Mouse (Mus musculus) CD8-positive naive resting alpha-beta T cell, adult 57 days (primary cell): ENCODE data around the gene Dnajc30. TPM values are rescaled to one million over a fixed set of nuclear protein-coding genes. Genes with fewer than 3 reads are reported as not detected.

ENCODE experiments used
- total RNA-seq: library from RNA; stranded (reverse); gene quantifications from one replicate; pipeline ENCODE4 v1.2.4, GENCODE M21; 2023

Gene Dnajc30
- total RNA-seq, result 18.1 TPM

GRCm38 (mm10) chr5:135063629-135064381 is at the start of gene Dnajc30:
Dnajc30 (plus strand) TSS chr5:135064202.

DNA sequence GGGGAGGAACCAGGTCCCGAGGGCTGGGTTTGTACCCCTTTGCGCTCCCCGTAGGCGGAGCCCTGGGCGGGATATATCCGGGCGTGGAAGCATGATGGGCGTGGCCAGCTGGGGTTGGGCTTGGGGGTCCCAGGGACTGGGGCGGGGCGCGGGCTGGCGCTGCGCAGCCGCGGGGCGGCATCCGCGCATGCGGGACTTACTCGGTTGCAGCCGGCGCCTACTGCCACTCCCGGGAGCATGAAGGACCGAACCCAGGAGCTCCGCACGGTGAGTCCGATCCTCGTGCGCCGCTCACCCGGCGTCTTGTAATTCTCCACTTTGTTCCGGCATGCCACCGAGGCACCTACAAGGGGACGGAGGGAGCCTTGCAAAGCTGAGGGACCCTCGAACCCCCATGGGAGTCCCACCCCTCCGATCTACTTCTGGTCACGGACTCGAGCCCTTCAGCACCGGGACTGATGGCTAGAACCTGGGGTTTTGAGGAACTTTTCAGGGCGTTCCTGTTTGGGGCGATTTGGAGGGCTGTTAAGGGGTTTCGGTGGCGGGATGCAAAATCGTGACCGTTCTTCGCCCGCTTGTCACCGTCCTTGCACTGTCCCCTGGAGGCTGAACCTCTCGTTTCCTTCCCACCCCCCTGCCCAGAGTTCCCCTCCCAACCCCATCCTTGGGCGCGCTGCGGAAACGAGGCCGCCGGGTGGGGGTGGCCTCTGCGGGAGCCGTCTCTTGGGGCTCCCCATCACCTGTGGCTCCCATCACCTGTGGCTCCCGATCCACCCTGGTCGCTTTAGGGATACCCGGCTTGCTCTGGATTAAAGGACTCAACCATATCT is 40.4 kb upstream of the Dnajc30 start, which contains the start of gene Stx1a:
Stx1a (plus strand) TSS at position 139 of the 830 bp plus-strand sequence.

DNA sequence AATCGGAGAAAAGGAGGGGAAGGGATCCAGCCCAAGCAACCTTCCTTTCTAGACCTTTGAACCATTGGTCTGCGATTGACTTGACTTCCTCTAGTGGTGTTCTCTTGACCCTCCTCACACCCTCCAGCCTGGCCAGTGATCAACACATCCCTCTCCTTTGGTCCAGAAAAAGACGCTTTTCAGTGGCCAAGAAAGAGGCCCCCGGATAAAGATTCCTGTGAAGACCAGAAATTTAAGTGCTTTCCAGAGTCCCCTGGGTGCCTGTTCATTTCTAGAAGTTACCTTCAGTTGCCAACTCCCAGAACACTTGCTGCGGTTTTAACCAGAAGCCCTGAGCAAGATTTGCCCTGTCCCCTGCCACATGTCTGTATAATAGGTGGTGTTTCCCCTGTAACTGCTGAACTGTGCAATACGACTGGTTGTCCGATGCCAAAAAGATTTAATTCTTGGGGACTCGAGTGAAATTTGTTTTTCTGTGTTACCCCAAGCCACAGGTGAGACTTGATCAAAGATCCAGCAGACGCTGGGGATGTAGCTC is 976 bp downstream of the Dnajc30 start, which contains the start of gene Bud23:
Bud23 (minus strand) TSS at position 51 of the 538 bp plus-strand sequence.

DNA sequence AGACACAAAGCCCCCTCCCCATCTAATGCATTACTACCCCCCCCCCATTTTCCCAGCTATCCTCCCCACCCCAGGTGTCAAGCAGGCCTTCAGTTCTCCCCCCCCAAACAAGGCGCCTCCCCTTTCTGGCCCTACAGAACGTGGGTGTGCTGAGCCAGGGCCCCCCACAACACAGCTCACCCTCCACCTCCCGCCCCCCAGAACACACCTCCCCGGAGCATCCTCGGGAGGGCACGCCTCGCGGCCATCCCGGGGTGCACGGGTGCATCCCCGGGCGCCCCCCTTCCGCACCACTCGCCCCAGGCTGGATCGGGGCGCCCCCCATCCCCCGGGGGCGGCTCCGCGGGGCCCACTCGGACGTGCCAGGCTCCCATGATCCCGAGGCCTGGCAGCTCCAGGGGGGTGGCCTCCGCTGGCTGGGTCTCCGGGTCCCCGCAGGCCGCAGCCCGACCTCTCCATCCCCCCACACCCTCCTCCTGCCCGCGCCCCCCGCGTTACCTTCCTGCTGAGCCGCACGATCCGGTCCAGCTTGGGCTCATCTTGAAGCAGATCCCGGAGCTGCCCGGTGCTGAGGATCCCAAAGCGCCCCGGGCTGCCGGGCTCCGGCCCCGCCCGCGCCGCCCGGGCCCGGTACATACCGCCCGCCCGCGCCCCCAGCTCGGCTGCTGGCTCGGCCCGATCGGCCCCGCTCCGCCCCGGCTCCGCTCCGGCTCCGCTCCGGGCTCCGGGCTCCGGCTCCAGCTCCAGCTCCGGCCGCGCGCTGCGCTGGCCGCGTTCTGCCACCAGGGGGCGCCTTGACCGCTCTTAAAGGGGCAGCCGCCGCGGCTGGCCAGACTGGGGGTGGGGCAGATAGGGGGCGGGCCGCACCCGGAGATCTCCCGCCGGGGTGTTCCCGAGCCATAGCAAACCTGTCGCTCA is 13.8 kb downstream of the Dnajc30 start, which contains the start of gene Vps37d:
Vps37d (minus strand) TSS at position 703 of the 918 bp plus-strand sequence.

GRCm38 (mm10) chr5:135089653-135090052 is 25.7 kb downstream of the Dnajc30 start, which contains the start of gene Mlxipl:
Mlxipl (plus strand) TSS chr5:135089890.

Other genes starting within 250 kb of the Dnajc30 start
- not detected for gene Tmem270, start 157.5 kb upstream of the Dnajc30 start, total RNA-seq
- not detected for gene Cldn13, start 148.7 kb upstream of the Dnajc30 start, total RNA-seq
- gene Mettl27, start 131.8 kb upstream of the Dnajc30 start, total RNA-seq, result 15.5 TPM
- not detected for gene Cldn4, start 117.3 kb upstream of the Dnajc30 start, total RNA-seq
- gene Cldn3, start 78.0 kb upstream of the Dnajc30 start, total RNA-seq, result not detected
- gene Abhd11, start 55.0 kb upstream of the Dnajc30 start, total RNA-seq, result 47.0 TPM
- gene Stx1a, start 40.7 kb upstream of the Dnajc30 start, total RNA-seq, result 74.2 TPM
- 66.8 TPM for gene Bud23, start 757 bp downstream of the Dnajc30 start, total RNA-seq
- gene Vps37d, start 14.1 kb downstream of the Dnajc30 start, total RNA-seq, result not detected
- gene Mlxipl, start 25.7 kb downstream of the Dnajc30 start, total RNA-seq, result not detected
- 14.1 TPM for gene Tbl2, start 85.5 kb downstream of the Dnajc30 start, total RNA-seq
- gene Bcl7b, start 104.1 kb downstream of the Dnajc30 start, total RNA-seq, result 85.6 TPM
- gene Baz1b, start 123.1 kb downstream of the Dnajc30 start, total RNA-seq, result 101 TPM
- not detected for gene Fzd9, start 187.0 kb downstream of the Dnajc30 start, total RNA-seq